Mouse (Mus musculus) CH12.LX (cell line): ENCODE data around the gene Fgf9. TPM values are rescaled to one million over a fixed set of nuclear protein-coding genes. Genes with fewer than 3 reads are reported as not detected.

ENCODE experiments used
- DNase-seq: peaks from one replicate; pipeline ENCODE4 v3.0.0-alpha.2; 2013; ENCODE audit errors: extremely low read depth
- H3K27ac ChIP-seq: 2 replicates; pipeline ENCODE4 v1.5.1; 2012; ENCODE audit warnings: low read depth, mild to moderate bottlenecking, control low read depth, moderate library complexity; ENCODE audit not compliant: insufficient read depth
- H3K27me3 ChIP-seq: replicated peaks from 2 replicates; pipeline ENCODE3; 2012; ENCODE audit warnings: inconsistent platforms
- H3K36me3 ChIP-seq, 2 experiments: replicated peaks in 1 of 2; 2 replicates each; pipeline versions ENCODE3 to v1.6.1; 2012; ENCODE audit warnings: inconsistent platforms in 1 of 2, low read length in 1 of 2, mild to moderate bottlenecking in 1 of 2, mixed read lengths in 1 of 2, moderate library complexity in 1 of 2; ENCODE audit not compliant: control insufficient read depth in 1 of 2, insufficient read depth in 1 of 2
- H3K4me1 ChIP-seq, 2 experiments: 2 replicates each; pipeline ENCODE4 v1.6.1; 2012; ENCODE audit warnings: inconsistent platforms in 1 of 2, moderate library complexity in 1 of 2; ENCODE audit not compliant: insufficient read depth in 2 of 2, control insufficient read depth in 1 of 2
- H3K4me2 ChIP-seq: 2 replicates; pipeline ENCODE4 v1.6.1; 2012; ENCODE audit warnings: low read depth, mild to moderate bottlenecking, control low read depth; ENCODE audit not compliant: poor library complexity, insufficient read depth, severe bottlenecking
- H3K4me3 ChIP-seq, 3 experiments: fragments of 150-350 bp in 1 of 3; sonication (generic) in 1 of 3; replicated peaks in 1 of 3; 2 replicates each; pipeline versions ENCODE3 to v1.5.1; 2011 to 2012; ENCODE audit warnings: low read depth in 2 of 3, low read length in 2 of 3, mild to moderate bottlenecking in 2 of 3, moderate library complexity in 2 of 3, control low read depth in 1 of 3, improper control_type of control experiment in 1 of 3, inconsistent platforms in 1 of 3, mixed read lengths in 1 of 3; ENCODE audit not compliant: poor library complexity in 1 of 3
- H3K79me2 ChIP-seq: replicated peaks from 2 replicates; pipeline ENCODE4 v1.6.1; 2012; ENCODE audit warnings: mild to moderate bottlenecking, moderate library complexity; ENCODE audit not compliant: control insufficient read depth, poor library complexity, insufficient read depth, severe bottlenecking; ENCODE audit errors: extremely low read depth
- H3K9ac ChIP-seq: 2 replicates; pipeline ENCODE4 v1.6.1; 2012; ENCODE audit warnings: low read depth, mild to moderate bottlenecking, control low read depth, moderate library complexity; ENCODE audit not compliant: insufficient read depth
- H3K9me3 ChIP-seq: replicated peaks from 2 replicates; pipeline ENCODE3; 2012; ENCODE audit warnings: low read length, inconsistent platforms, mixed read lengths
- CTCF ChIP-seq, 2 experiments: IDR thresholded peaks in 1 of 2; conservative IDR thresholded peaks in 1 of 2; 2 replicates each; pipeline ENCODE4 v1.5.1; 2011 to 2012; ENCODE audit warnings: low read depth in 2 of 2, low read length in 2 of 2, improper control_type of control experiment in 1 of 2, inconsistent platforms in 1 of 2, mild to moderate bottlenecking in 1 of 2, moderate library complexity in 1 of 2
- EP300 ChIP-seq: IDR thresholded peaks from 2 replicates; pipeline ENCODE4 v1.6.1; 2011; ENCODE audit warnings: low read length, improper control_type of control experiment
- GABPA ChIP-seq: IDR thresholded peaks from 2 replicates; pipeline ENCODE4 v1.6.1; 2012; ENCODE audit warnings: low read depth, low read length, improper control_type of control experiment, inconsistent platforms; ENCODE audit not compliant: insufficient replicate concordance
- IRF4 ChIP-seq: IDR thresholded peaks from 2 replicates; pipeline ENCODE4 v1.6.1; 2014; ENCODE audit warnings: low read depth, mild to moderate bottlenecking, inconsistent platforms, low read length, improper control_type of control experiment
- JUND ChIP-seq: conservative IDR thresholded peaks from 2 replicates; pipeline ENCODE4 v1.6.1; 2011; ENCODE audit warnings: low read depth, low read length, improper control_type of control experiment
- KAT2A ChIP-seq: IDR thresholded peaks from 2 replicates; pipeline ENCODE4 v1.6.1; 2012; ENCODE audit warnings: low read length, improper control_type of control experiment, inconsistent platforms; ENCODE audit not compliant: insufficient replicate concordance
- MAFK ChIP-seq: IDR thresholded peaks from 2 replicates; pipeline ENCODE4 v1.6.1; 2011; ENCODE audit warnings: low read length, improper control_type of control experiment; ENCODE audit not compliant: insufficient replicate concordance
- MAX ChIP-seq: IDR thresholded peaks from 2 replicates; pipeline ENCODE4 v1.6.1; 2011; ENCODE audit warnings: low read length, improper control_type of control experiment
- MXI1 ChIP-seq: IDR thresholded peaks from 2 replicates; pipeline ENCODE4 v1.6.1; 2011; ENCODE audit warnings: mild to moderate bottlenecking, low read depth, low read length, improper control_type of control experiment
- MYC ChIP-seq: IDR thresholded peaks from 2 replicates; pipeline ENCODE4 v1.6.1; 2011; ENCODE audit warnings: low read depth, mild to moderate bottlenecking, improper control_type of control experiment, low read length
- NRF1 ChIP-seq: IDR thresholded peaks from 2 replicates; pipeline ENCODE4 v1.6.1; 2014; ENCODE audit warnings: low read depth, mild to moderate bottlenecking, inconsistent platforms, low read length, improper control_type of control experiment, moderate library complexity
- PAX5 ChIP-seq: IDR thresholded peaks from 2 replicates; pipeline ENCODE4 v1.6.1; 2012; ENCODE audit warnings: low read length, inconsistent platforms, mixed read lengths
- POLR2AphosphoS2 ChIP-seq: IDR thresholded peaks from 2 replicates; pipeline ENCODE4 v1.6.1; 2011; ENCODE audit warnings: low read depth, low read length, improper control_type of control experiment
- RCOR1 ChIP-seq: conservative IDR thresholded peaks from 2 replicates; pipeline ENCODE4 v1.6.1; 2012; ENCODE audit warnings: low read depth, mild to moderate bottlenecking, inconsistent platforms, low read length, improper control_type of control experiment
- SIN3A ChIP-seq: IDR thresholded peaks from 2 replicates; pipeline ENCODE4 v1.6.1; 2012; ENCODE audit warnings: low read length, improper control_type of control experiment, inconsistent platforms
- SMC3 ChIP-seq: IDR thresholded peaks from 2 replicates; pipeline ENCODE4 v1.6.1; 2011; ENCODE audit warnings: low read depth, low read length, improper control_type of control experiment
- TBP ChIP-seq: conservative IDR thresholded peaks from 2 replicates; pipeline ENCODE4 v1.6.1; 2011; ENCODE audit warnings: low read depth, low read length, improper control_type of control experiment
- USF2 ChIP-seq: conservative IDR thresholded peaks from 2 replicates; pipeline ENCODE4 v1.6.1; 2011; ENCODE audit warnings: low read depth, low read length, improper control_type of control experiment
- ZKSCAN1 ChIP-seq: IDR thresholded peaks from 2 replicates; pipeline ENCODE4 v1.6.1; 2012; ENCODE audit warnings: low read depth, inconsistent platforms, low read length, improper control_type of control experiment, borderline replicate concordance
- ZMIZ1 ChIP-seq: IDR thresholded peaks from 2 replicates; pipeline ENCODE4 v1.6.1; 2012; ENCODE audit warnings: low read depth, mild to moderate bottlenecking, inconsistent platforms, low read length, improper control_type of control experiment
- ZNF384 ChIP-seq: IDR thresholded peaks from 2 replicates; pipeline ENCODE4 v1.6.1; 2012; ENCODE audit warnings: low read depth, low read length, improper control_type of control experiment, inconsistent platforms
- dilution Hi-C: fragments of 300-500 bp; cut with MboI; formaldehyde crosslinking; loops from 2 replicates; pipeline ENCODE4 v1.14.3; 2020; ENCODE audit warnings: low sequenced_read_pairs; ENCODE audit not compliant: extremely low pct_unique_long_range_greater_than_20kb, extremely low pct_ligation_motif_present
- in situ Hi-C: fragments of 300-500 bp; cut with MboI; formaldehyde crosslinking; loops from 3 replicates; pipeline ENCODE4 v1.14.3; 2019; ENCODE audit warnings: low sequenced_read_pairs, low pct_ligation_motif_present, low pct_unique_long_range_greater_than_20kb, mixed read lengths
- polyA plus RNA-seq: library from polyadenylated mRNA; unstranded; fragments of >175 nt; gene quantifications from 2 replicates; pipeline ENCODE4 v1.2.1, GENCODE M21; 2012; ENCODE audit warnings: low read depth; ENCODE audit not compliant: insufficient read length
- total RNA-seq, 2 experiments: library from RNA; depleted of rRNA; stranded (reverse); fragments of 300-350 nt in 1 of 2; fragments of >200 nt in 1 of 2; gene quantifications; 2 replicates each; pipeline ENCODE4 v1.2.3; 2012 to 2014

Fgf9 gene
- total and polyA plus RNA-seq, 3 experiments = 0.09 to 0.13 TPM; not detected in 1

DNA sequence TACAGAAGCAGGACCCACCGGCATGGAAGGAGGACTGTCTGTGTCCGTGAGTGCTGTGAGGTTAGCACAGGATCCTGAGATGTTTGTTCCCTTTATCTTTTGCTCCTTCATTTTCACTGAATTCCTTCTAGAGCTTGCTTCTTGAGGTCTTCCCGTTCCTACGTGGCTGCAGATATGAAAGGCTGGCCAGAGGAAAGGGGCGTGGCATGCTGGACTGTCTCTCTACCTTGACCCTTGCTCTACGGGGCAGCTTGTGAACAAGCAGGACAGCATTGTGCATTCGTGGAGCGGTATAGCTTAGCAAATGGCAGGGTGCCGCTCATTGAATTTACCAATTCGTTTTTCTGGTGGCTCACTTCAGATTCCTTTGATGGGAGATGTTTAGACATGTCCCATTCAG is 21.0 kb downstream of the Fgf9 start:
- H3K9me3 ChIP-seq = no peaks in the 10 kb centered on the region
- dilution Hi-C loops = no loop called here
- H3K36me3 ChIP-seq = no peaks in the 10 kb centered on the region
- no peaks in the 10 kb centered on the region for H3K4me1 ChIP-seq
- TF ChIP-seq MXI1 (no peak), MAFK (no peak), SIN3A (no peak), POLR2AphosphoS2 (no peak), GABPA (no peak), MAX (no peak), NRF1 (no peak), MYC (no peak), ZNF384 (no peak), KAT2A (no peak), CTCF (conservative IDR thresholded peaks at IDR 0.05 in 1 of 2, IDR thresholded peaks at IDR 0.05 in 1 of 2; ENCODE audit: low read depth in 2 of 2, low read length in 2 of 2) (no peak), ZKSCAN1 (no peak)
- H3K79me2 ChIP-seq = no peaks in the 10 kb centered on the region
- in situ Hi-C loops = no loop called here
- DNase-seq = no peak
- no peak overlapping the region for H3K27ac ChIP-seq
- H3K4me2 ChIP-seq = no peak overlapping the region
- H3K9ac ChIP-seq = no peak overlapping the region
- no peaks in the 10 kb centered on the region for H3K27me3 ChIP-seq
- H3K4me3 ChIP-seq = no peak overlapping the region

DNA sequence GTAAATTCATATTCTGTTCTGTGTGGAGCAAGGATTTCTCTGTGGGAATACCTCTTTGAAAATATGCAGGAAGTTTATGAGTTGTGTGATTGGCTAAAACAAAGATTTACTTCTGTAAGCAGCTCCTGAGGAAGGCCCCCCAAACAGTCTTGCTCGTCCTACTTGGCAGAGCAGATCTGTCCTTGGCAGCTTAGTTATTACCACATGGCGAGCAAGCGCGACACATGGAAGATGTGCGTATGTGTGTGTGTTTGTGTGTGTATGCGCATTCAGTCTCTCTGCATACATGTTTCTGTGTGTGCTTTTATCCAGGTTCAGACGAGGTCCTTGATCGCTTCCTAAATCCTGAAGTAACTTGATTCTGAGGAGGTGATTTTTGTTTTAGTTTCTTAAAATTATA is 29.3 kb downstream of the Fgf9 start:
- dilution Hi-C loops = no loop called here
- Histone ChIP-seq H3K9me3 (no peaks in the 10 kb centered on the region), H3K79me2 (no peaks in the 10 kb centered on the region), H3K9ac (no peak overlapping the region), H3K4me3 (no peak overlapping the region), H3K27ac (no peak overlapping the region), H3K4me1 (no peaks in the 10 kb centered on the region), H3K27me3 (no peaks in the 10 kb centered on the region), H3K4me2 (no peak overlapping the region), H3K36me3 (no peaks in the 10 kb centered on the region)
- no peak for DNase-seq
- in situ Hi-C loops = no loop called here
- TF ChIP-seq MYC (no peak), ZMIZ1 (no peak), RCOR1 (no peak), USF2 (no peak), PAX5 (no peak), JUND (no peak), TBP (no peak), SMC3 (no peak), IRF4 (no peak), ZKSCAN1 (no peak), CTCF (conservative IDR thresholded peaks at IDR 0.05 in 1 of 2, IDR thresholded peaks at IDR 0.05 in 1 of 2; ENCODE audit: low read depth in 2 of 2, low read length in 2 of 2) (no peak), EP300 (no peak), NRF1 (no peak), MAX (no peak)
